Mouse (Mus musculus) lung, adult 2 months (tissue): Measurements from ENCODE around the gene Muc1. TPM values are rescaled to one million over a fixed set of nuclear protein-coding genes. Genes with fewer than 3 reads are reported as not detected.

Source experiments
- DNase-seq: peaks from one replicate; pipeline ENCODE4 v3.0.0; 2022
- H3K4me1 ChIP-seq: fragments of 200-500 bp; 2 replicates; pipeline ENCODE4 v1.6.1; 2011; ENCODE audit warnings: low read length; ENCODE audit not compliant: control insufficient read depth, insufficient read depth
- H3K4me3 ChIP-seq: fragments of 200-500 bp; replicated peaks from 2 replicates; pipeline ENCODE3; 2011; ENCODE audit warnings: low read depth, mild to moderate bottlenecking, control low read depth, low read length; ENCODE audit errors: extremely low read depth
- CTCF ChIP-seq: fragments of 200-500 bp; IDR thresholded peaks from 2 replicates; pipeline ENCODE4 v1.5.1; 2011; ENCODE audit warnings: mild to moderate bottlenecking, low read length, control low read depth; ENCODE audit not compliant: insufficient read depth
- POLR2A ChIP-seq: fragments of 200-500 bp; IDR thresholded peaks from 2 replicates; pipeline ENCODE4 v1.6.1; 2011; ENCODE audit warnings: low read depth, mild to moderate bottlenecking, control low read depth, low read length, borderline replicate concordance; ENCODE audit errors: extremely low read depth
- WGBS: fragments of 180-500 bp; shearing (Covaris S2); methylation state at CpG from one replicate; pipeline ENCODE4 v1.1.7; 2018; 5-methylcytosine and 5-hydroxymethylcytosine counted together
- polyA plus RNA-seq: library from polyadenylated mRNA; depleted of rRNA; stranded (reverse); fragments of >200 nt; gene quantifications from 2 replicates; pipeline ENCODE4 v1.2.3, GENCODE M21; 2012

The Muc1 gene
- polyA plus RNA-seq, 1 experiment: 354 TPM

DNA sequence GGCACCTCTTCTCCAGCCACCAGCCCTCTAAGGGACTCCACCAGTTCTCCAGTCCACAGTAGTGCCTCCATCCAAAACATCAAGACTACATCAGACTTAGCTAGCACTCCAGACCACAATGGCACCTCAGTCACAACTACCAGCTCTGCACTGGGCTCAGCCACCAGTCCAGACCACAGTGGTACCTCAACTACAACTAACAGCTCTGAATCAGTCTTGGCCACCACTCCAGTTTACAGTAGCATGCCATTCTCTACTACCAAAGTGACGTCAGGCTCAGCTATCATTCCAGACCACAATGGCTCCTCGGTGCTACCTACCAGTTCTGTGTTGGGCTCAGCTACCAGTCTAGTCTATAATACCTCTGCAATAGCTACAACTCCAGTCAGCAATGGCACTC lies 1.7 kb downstream of the Muc1 start:
- Histone ChIP-seq H3K4me3 (peak overlapping the region; percentile 43), H3K4me1 (peaks cover 13% of the 10 kb centered on the region; the same call in 1 of the 2 replicates)
- WGBS: 64% methylated on average over 2 of the region's 2 CpGs
- TF ChIP-seq CTCF (no peak), POLR2A (no peak)
- DNase-seq: peak; percentile 18

DNA sequence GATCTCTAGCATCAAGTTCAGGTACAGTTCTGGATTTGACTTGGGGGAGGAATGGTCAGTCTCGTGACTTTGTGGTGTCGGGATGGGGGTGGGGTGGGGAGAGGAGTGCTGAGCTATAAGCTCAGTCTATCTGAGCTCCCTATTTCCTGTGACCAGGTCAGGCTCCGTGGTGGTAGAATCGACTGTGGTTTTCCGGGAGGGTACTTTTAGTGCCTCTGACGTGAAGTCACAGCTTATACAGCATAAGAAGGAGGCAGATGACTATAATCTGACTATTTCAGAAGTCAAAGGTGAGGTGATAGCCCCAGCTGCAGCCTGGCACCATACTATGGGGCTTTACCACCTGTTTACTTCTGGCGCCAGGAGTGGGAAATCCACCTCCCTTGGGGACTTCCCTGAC lies 2.5 kb downstream of the Muc1 start:
- peak overlapping the region; percentile 26 for H3K4me3 ChIP-seq
- peaks cover 13% of the 10 kb centered on the region; the same call in 1 of the 2 replicates for H3K4me1 ChIP-seq
- DNase-seq: no peak
- no peak for TF ChIP-seq CTCF
- no peak for TF ChIP-seq POLR2A
- WGBS: 27% methylated on average over 7 of the region's 7 CpGs

DNA sequence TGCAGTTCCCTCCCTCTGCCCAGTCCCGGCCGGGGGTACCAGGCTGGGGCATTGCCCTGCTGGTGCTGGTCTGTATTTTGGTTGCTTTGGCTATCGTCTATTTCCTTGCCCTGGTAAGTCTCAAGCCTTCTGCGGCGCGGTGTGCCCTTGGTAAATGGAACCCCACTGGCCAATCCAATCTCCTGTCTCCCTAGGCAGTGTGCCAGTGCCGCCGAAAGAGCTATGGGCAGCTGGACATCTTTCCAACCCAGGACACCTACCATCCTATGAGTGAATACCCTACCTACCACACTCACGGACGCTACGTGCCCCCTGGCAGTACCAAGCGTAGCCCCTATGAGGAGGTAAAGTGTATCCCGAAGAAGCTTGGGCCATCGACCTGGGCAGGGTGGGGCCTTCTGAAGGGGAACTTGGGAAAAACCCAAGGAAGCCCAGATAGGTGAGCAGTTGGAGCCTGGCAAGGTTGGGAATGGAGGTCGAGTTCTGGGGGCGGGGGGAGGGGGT lies 3.0 kb downstream of the Muc1 start:
- 56% methylated on average over 16 of the region's 16 CpGs for WGBS
- TF ChIP-seq CTCF: no peak
- TF ChIP-seq POLR2A: no peak
- Histone ChIP-seq H3K4me3 (peak overlapping the region; percentile 26), H3K4me1 (peaks cover 13% of the 10 kb centered on the region; the same call in 1 of the 2 replicates)
- peak; percentile 28 for DNase-seq

DNA sequence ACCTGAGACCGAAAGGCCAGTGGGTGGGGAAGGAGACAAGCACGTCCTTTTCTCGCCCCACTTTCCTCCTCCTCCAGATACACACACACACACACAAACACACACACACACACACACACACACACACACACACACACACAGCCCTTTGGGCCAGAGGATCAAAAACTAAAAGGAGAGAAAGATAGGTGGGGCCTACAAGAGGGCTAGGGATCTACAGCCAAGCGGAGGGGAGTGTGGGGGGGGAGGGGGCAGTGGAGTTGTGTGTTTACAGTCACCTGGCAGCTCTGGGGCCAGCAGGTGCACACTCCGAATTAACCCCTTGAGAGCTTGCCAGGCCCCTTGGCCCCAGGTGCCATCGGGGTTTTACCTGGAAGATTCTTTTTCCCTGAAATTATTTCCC lies 3.8 kb downstream of the Muc1 start:
- 47% methylated on average over 6 of the region's 6 CpGs for WGBS
- TF ChIP-seq CTCF: no peak
- TF ChIP-seq POLR2A: peak; percentile 42; the same call in 1 of the 2 replicates
- no peak for DNase-seq
- Histone ChIP-seq H3K4me3 (peak overlapping the region; percentile 15), H3K4me1 (peaks cover 11% of the 10 kb centered on the region; the same call in 1 of the 2 replicates)

DNA sequence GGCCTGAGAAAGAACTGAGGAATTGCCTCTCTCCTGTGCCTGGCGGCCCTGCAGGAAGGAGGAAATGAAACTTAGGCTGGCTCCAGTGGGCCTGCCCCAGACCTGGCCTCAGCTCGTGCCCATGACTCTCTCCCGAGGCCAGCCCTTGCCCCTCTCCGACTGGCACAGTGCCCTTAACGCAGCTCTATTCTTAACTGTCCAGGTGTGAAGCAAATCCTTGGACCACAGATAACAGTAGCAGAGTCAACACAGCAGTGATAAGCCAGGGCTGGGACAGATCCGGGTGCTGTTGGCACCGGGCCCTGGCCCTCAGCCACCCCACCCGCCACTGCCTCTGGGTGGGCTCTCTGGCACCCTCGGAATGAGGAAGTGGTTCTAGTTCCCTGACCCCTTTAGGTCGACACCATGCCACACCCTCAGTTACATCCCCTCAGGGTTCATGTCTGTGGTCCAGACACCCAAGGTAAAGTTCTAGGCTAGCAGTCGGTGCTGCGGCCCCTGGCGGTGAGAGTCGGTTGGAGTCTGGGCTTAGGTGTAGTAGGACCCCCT lies 4.8 kb downstream of the Muc1 start:
- WGBS: 27% methylated on average over 14 of the region's 14 CpGs
- DNase-seq: no peak
- peaks cover 9% of the 10 kb centered on the region; the same call in 1 of the 2 replicates for H3K4me1 ChIP-seq
- no peak overlapping the region for H3K4me3 ChIP-seq
- TF ChIP-seq CTCF (peak; percentile 13; the same call in 1 of the 2 replicates), POLR2A (0 out of 2 replicates have a peak, but pooled peaks have one; percentile 11)

DNA sequence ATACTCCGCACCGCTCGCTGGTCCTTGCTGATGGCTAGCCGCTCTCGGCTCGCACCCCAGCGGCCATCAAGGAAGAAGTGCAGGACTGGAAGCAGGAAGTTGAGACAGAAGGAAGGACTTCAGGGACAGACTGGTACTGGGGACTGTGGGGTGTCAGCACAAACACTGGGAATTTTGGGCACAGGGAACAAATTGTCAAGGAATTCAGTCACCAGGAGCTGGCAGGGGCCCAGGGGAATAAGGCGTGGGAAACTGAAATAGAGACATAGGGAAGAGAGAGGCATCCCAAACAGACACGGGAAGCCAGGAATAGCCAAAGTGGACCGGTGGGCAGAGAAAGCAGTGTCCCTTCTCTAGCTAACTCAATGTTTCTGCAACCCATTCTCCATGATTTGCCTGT lies 7.7 kb downstream of the Muc1 start:
- Histone ChIP-seq H3K4me1 (peaks cover 9% of the 10 kb centered on the region; the same call in 1 of the 2 replicates), H3K4me3 (no peak overlapping the region)
- 87% methylated on average over 10 of the region's 10 CpGs for WGBS
- DNase-seq: no peak
- TF ChIP-seq CTCF (no peak), POLR2A (no peak)

DNA sequence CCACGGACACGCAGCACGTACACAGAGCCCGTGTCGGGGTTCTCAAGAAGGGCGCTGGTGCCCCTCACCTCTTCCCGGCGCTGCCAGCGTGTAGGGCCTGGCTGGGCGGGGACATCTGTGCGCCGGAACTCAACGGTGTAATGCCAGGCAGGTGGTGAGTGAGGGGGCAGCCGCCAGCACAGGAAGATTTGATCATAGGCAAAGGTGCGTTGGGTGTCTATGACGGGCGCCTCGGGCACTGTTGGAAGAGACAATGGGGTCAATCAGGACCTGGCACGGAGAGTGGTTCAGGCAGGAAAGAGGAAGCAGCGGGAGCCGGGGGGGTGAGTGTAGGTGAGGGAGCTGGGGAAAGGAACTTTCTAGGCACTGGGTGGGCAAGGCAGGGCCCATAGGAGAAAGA lies 8.8 kb downstream of the Muc1 start:
- TF ChIP-seq POLR2A (no peak), CTCF (no peak)
- WGBS: 71% methylated on average over 21 of the region's 21 CpGs
- Histone ChIP-seq H3K4me1 (peaks cover 9% of the 10 kb centered on the region; the same call in 1 of the 2 replicates), H3K4me3 (no peak overlapping the region)
- no peak for DNase-seq

DNA sequence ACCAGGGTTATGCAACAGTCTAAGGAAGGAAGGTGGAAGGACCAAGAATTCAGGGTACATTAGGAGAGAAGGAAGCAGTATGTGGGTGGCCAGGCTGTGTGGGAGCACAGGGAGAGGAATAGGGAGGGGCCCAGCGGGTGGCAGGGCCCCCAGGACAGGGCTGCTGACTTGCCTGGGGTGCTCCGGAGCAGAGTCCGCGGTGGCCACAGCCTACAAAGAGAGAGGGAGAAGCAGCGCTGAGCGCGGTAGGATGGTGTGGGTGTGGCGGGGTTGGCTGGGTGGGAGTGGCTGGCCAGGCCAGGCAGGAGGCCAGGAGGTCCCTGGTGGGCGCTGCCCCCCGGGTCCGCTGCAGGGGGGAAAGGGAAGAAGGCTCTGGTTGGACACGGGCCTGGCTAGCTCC lies 9.6 kb downstream of the Muc1 start:
- no peak for TF ChIP-seq POLR2A
- no peak for TF ChIP-seq CTCF
- H3K4me3 ChIP-seq: no peak overlapping the region
- H3K4me1 ChIP-seq: peaks cover 6% of the 10 kb centered on the region; the same call in 1 of the 2 replicates
- DNase-seq: peak; percentile 36
- 40% methylated on average over 12 of the region's 12 CpGs for WGBS

DNA sequence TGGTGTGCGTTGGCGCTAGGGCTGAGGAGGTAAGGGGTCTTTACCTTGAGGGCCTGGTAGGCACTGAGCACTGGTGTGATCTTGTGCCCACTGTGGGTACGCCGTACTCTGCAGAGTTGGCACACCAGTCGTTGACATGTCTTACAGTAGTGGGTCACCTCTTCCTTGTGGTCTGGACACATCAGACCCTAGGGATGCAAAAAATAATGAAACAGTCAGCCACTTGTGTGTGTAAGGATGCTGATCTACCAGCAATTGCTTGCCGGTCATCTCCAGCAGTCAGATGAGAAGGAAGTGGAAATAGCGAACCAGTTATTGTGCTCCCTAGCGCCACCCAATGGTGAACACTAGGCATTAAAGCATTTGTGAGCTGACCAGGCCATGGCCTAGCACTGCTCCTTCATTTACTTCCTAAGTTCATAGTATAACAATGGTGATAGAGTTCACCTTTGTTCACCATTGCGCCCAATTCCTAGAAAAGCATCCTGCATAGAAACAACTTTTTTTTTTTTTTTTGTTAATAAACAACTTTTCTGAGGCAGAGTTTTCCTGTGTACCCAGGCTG lies 13.6 kb downstream of the Muc1 start:
- TF ChIP-seq POLR2A: no peak
- TF ChIP-seq CTCF: peak; percentile 78
- peak; percentile 66 for DNase-seq
- Histone ChIP-seq H3K4me3 (no peak overlapping the region), H3K4me1 (peaks cover 8% of the 10 kb centered on the region; the same call in 1 of the 2 replicates)
- WGBS: 65% methylated on average over 9 of the region's 9 CpGs

DNA sequence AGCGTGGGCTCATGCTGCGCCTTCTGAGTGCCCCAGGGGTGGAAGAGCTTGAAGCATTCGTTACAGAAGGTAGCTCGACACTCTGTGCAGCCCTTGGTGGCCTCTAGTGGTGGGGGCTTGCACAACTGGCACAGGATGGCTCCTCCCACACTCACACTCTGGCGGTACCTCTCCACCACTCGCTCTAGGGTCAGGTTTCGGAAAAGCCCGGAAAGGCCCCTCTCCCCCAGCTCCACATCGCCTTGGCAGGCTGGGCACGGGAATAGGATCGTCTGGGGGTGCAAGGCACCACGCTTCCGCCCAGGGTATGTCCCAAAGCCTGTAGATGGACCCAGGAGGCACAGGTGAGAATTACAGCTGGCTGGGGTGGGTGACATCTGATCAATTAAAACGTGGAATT lies 14.8 kb downstream of the Muc1 start:
- DNase-seq: peak; percentile 64
- WGBS: 29% methylated on average over 14 of the region's 14 CpGs
- TF ChIP-seq CTCF (peak; percentile 55; the same call in 1 of the 2 replicates), POLR2A (no peak)
- Histone ChIP-seq H3K4me1 (peaks cover 8% of the 10 kb centered on the region; the same call in 1 of the 2 replicates), H3K4me3 (no peak overlapping the region)
